Mouse (Mus musculus) hindbrain, postnatal 0 days (tissue): ENCODE measurements around the gene Tdrkh. TPM values are rescaled to one million over a fixed set of nuclear protein-coding genes. Genes with fewer than 3 reads are reported as not detected.
A peak's percentile ranks its signal among the peaks of the same experiment; 100 is the strongest.

Source experiments
- ATAC-seq: fragments of 200-750 bp; cut with Nextera tagmentation; 2 replicates; pipeline ENCODE4 v1.8.0; 2017; ENCODE audit warnings: mild to moderate bottlenecking, moderate TSS enrichment, moderate library complexity
- DNase-seq: peaks from one replicate; pipeline ENCODE4 v3.0.0-alpha.2; 2015; ENCODE audit warnings: low spot score
- H3K27ac ChIP-seq: fragments of 300-500 bp; sonication (generic); 2 replicates; pipeline ENCODE4 v1.5.1; 2014; ENCODE audit warnings: mild to moderate bottlenecking
- H3K27me3 ChIP-seq: fragments of 300-500 bp; sonication (generic); 2 replicates; pipeline ENCODE4 v1.6.1; 2014; ENCODE audit warnings: low read length, mixed read lengths; ENCODE audit not compliant: insufficient read depth
- H3K36me3 ChIP-seq: fragments of 300-500 bp; sonication (generic); 2 replicates; pipeline ENCODE4 v1.6.1; 2014; ENCODE audit warnings: low read length, mixed read lengths; ENCODE audit not compliant: insufficient read depth
- H3K4me1 ChIP-seq: fragments of 300-500 bp; sonication (generic); 2 replicates; pipeline ENCODE4 v1.6.1; 2014; ENCODE audit warnings: antibody characterized with exemption, low read length, mixed read lengths; ENCODE audit not compliant: insufficient read depth
- H3K4me2 ChIP-seq: fragments of 300-500 bp; sonication (generic); 2 replicates; pipeline ENCODE4 v1.6.1; 2014; ENCODE audit warnings: low read depth, mild to moderate bottlenecking, low read length, moderate library complexity, mixed read lengths
- H3K4me3 ChIP-seq: fragments of 300-500 bp; sonication (generic); 2 replicates; pipeline ENCODE4 v1.5.1; 2014; ENCODE audit warnings: low read length
- H3K9ac ChIP-seq: fragments of 300-500 bp; sonication (generic); replicated peaks from 2 replicates; pipeline ENCODE4 v1.6.1; 2014; ENCODE audit warnings: mild to moderate bottlenecking, low read length, moderate library complexity, mixed read lengths
- H3K9me3 ChIP-seq: fragments of 300-500 bp; sonication (generic); 2 replicates; pipeline ENCODE4 v1.6.1; 2016; ENCODE audit warnings: low read length, mixed read lengths
- CTCF ChIP-seq: IDR thresholded peaks from 2 replicates; pipeline ENCODE4 v1.5.1; 2016; ENCODE audit warnings: antibody characterized with exemption, control low read depth, low read depth
- WGBS: fragments of 180-500 bp; shearing (Covaris S2); extraction: QIAGEN DNeasy Blood & Tissue Kit; methylation state at CpG from one replicate; pipeline ENCODE4 v1.1.7; 2014; 5-methylcytosine and 5-hydroxymethylcytosine counted together
- polyA plus RNA-seq: library from polyadenylated mRNA; unstranded; fragments of >200 nt; fragmentation: Nextera tagmentation; extraction: Ambion mirVana; gene quantifications from 2 replicates; pipeline ENCODE4 v1.2.1, GENCODE M21; 2015
- total RNA-seq: library from RNA; depleted of rRNA; stranded (reverse); fragments of >200 nt; gene quantifications from 2 replicates; pipeline ENCODE4 v1.2.3, GENCODE M21; 2014

Gene Tdrkh
- total and polyA plus RNA-seq, 2 experiments from 2014 or later = 11.8 to 46.8 TPM

DNA sequence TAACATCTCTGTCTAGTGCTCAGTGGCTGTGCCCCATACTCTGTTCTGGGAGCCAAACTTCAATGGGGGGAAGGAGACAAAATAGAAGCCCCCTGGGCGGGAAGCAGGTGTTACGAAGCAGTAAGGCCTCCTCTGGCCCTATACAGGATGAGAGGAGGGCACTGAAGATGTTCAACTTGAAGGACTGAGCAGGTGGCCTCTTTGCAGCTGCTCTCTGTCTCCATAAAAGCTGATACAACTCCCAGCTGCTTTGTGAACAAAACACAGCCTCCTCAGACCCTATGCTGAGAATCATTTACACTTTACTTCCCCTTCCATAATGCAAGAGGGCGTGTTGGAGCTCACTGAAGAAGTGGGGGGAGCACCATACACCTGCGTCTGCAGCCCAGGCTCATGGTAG, 26.4 kb upstream of the Tdrkh start:
- H3K27me3 ChIP-seq = no peaks in the 10 kb centered on the region
- no peaks in the 10 kb centered on the region for H3K9me3 ChIP-seq
- no peak overlapping the region for H3K4me3 ChIP-seq
- H3K4me1 ChIP-seq = no peaks in the 10 kb centered on the region
- WGBS = 74% methylated on average over 4 of the region's 4 CpGs
- H3K4me2 ChIP-seq = no peak overlapping the region
- no peak for ATAC-seq
- H3K27ac ChIP-seq = no peak overlapping the region
- TF ChIP-seq CTCF = no peak
- DNase-seq = no peak
- H3K9ac ChIP-seq = no peak overlapping the region
- no peaks in the 10 kb centered on the region for H3K36me3 ChIP-seq

DNA sequence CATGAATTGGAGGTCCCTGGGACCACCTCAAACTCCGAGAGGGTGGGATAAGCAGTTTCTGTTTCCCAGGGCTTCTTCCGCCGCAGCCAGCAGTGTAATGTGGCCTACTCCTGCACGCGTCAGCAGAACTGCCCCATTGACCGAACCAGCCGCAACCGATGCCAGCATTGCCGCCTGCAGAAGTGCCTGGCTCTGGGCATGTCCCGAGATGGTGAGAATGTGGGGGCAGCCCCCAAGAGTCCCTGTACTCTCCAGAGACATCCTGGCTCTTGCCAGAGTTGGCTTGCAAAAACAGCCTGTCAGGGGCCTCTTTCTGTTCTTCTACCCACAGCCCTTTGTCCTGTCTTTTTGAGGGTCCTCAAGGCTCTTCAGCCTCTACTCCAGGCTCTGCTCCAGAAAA, 25.7 kb upstream of the Tdrkh start:
- TF ChIP-seq CTCF = no peak
- WGBS = 89% methylated on average over 10 of the region's 10 CpGs
- no peaks in the 10 kb centered on the region for H3K4me1 ChIP-seq
- no peak overlapping the region for H3K27ac ChIP-seq
- DNase-seq (no peak), ATAC-seq (no peak)
- H3K9me3 ChIP-seq = no peaks in the 10 kb centered on the region
- H3K27me3 ChIP-seq = no peaks in the 10 kb centered on the region
- H3K9ac ChIP-seq = no peak overlapping the region
- no peak overlapping the region for H3K4me3 ChIP-seq
- no peaks in the 10 kb centered on the region for H3K36me3 ChIP-seq
- no peak overlapping the region for H3K4me2 ChIP-seq

DNA sequence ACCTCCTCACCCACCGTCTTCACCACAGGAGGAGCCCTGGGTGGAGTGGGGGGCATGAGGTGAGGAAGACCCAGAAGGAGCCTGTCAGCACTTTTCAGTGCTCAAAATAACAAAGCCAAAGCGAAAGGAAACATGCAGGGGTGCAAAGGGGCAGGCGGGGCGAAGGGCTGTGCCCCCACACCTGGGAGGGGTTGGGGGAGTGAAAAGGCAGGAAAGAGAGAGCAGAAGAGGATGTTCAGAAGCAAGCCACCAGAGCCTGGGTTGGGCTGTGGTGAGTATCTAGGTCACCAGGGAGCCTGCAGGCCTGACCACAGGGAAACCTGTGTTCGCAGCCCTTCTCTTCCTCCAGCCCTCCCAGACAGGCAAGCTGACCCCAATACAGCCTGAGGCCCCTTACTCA, 25.0 kb upstream of the Tdrkh start:
- no peaks in the 10 kb centered on the region for H3K27me3 ChIP-seq
- no peaks in the 10 kb centered on the region for H3K4me1 ChIP-seq
- TF ChIP-seq CTCF = no peak
- H3K9me3 ChIP-seq = no peaks in the 10 kb centered on the region
- no peak overlapping the region for H3K4me2 ChIP-seq
- DNase-seq = no peak
- WGBS = 84% methylated on average over 5 of the region's 5 CpGs
- no peak for ATAC-seq
- H3K36me3 ChIP-seq = no peaks in the 10 kb centered on the region
- no peak overlapping the region for H3K4me3 ChIP-seq
- H3K9ac ChIP-seq = no peak overlapping the region
- no peak overlapping the region for H3K27ac ChIP-seq

DNA sequence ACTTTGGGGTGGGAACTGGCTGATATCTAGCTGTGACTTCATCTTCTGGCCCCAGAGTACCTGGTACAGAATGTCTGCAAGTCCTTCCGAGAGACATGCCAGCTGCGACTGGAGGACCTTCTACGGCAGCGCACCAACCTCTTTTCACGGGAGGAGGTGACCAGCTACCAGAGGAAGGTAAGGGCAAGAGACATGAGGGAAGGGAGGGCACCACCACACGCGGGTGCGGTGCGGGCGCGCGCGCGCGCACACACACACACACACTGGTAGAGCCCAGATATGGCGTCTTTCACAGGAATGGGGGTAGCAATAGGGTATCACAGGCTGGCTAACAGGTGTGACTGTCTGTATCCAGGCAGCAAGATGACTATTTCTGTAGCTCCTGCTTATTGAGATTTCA, 23.7 kb upstream of the Tdrkh start:
- Histone ChIP-seq H3K4me3 (no peak overlapping the region), H3K9ac (no peak overlapping the region), H3K27me3 (no peaks in the 10 kb centered on the region), H3K9me3 (no peaks in the 10 kb centered on the region), H3K4me2 (no peak overlapping the region), H3K27ac (no peak overlapping the region), H3K4me1 (no peaks in the 10 kb centered on the region), H3K36me3 (no peaks in the 10 kb centered on the region)
- no peak for ATAC-seq
- TF ChIP-seq CTCF = no peak
- WGBS = 97% methylated on average over 16 of the region's 16 CpGs
- DNase-seq = no peak

DNA sequence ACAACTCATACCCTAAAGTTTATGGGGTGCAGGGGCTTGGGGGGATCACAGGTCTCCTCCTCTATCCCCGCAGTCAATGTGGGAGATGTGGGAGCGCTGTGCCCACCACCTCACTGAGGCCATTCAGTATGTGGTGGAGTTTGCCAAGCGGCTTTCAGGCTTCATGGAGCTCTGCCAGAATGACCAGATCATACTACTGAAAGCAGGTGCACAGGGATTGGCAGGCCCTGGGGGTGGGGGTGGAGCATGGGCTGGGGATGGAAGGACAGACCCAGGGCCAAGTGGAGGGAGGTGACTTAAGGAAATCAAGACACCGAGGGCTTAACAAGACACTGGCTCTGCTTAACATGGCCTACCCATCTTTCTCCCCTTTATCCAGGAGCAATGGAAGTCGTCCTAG, 22.1 kb upstream of the Tdrkh start:
- TF ChIP-seq CTCF = no peak
- ATAC-seq (0 out of 2 replicates have a peak, but pooled peaks have one; percentile 5), DNase-seq (peak; percentile 58)
- H3K4me1 ChIP-seq = no peaks in the 10 kb centered on the region
- H3K9ac ChIP-seq = no peak overlapping the region
- no peaks in the 10 kb centered on the region for H3K9me3 ChIP-seq
- H3K36me3 ChIP-seq = no peaks in the 10 kb centered on the region
- H3K4me3 ChIP-seq = no peak overlapping the region
- no peaks in the 10 kb centered on the region for H3K27me3 ChIP-seq
- 58% methylated on average over 5 of the region's 5 CpGs for WGBS
- H3K27ac ChIP-seq = no peak overlapping the region
- H3K4me2 ChIP-seq = no peak overlapping the region

DNA sequence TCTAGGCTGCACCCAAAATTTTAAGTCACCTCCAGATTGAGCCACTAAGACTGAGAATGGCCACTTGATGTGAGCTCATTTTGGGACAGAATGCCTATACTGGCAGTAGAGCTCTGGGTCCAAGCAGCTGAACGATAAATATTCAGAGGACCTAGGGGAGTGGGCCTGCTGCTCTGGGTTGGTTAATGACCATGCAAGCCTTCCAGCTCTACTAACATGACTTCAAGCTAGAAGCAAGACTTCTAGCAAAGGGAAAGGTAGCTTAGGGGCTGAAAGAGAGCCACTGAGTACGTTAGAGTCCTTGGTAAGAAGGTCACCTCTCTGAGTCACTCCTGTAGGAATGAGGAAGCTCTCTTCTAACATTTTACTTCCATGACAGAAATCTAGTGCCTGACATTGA, 20.9 kb upstream of the Tdrkh start:
- H3K27ac ChIP-seq = no peak overlapping the region
- no peak overlapping the region for H3K4me3 ChIP-seq
- no peak for TF ChIP-seq CTCF
- H3K9me3 ChIP-seq = no peaks in the 10 kb centered on the region
- WGBS = 89% methylated on average over 2 of the region's 2 CpGs
- no peaks in the 10 kb centered on the region for H3K36me3 ChIP-seq
- no peak overlapping the region for H3K9ac ChIP-seq
- H3K4me2 ChIP-seq = no peak overlapping the region
- DNase-seq = no peak
- no peaks in the 10 kb centered on the region for H3K27me3 ChIP-seq
- no peak for ATAC-seq
- H3K4me1 ChIP-seq = no peaks in the 10 kb centered on the region

DNA sequence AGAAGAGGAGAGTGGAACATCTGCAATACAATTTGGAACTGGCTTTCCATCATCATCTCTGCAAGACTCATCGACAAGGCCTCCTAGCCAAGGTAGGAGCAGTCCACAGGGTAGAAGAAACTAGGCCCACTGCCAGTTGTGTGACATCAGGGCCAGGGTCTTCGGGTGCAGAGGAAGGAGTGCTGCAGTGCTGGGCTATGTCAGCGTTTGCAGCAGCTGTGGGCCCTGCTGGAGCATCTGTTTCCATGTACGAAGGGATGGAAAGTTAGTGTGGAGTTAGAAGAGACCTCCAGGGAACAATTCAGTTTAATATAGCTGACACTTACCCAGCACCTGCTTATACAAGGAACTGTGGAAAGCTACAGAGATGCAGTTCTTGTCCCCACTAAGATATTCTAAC, 20.0 kb upstream of the Tdrkh start:
- H3K9me3 ChIP-seq = no peaks in the 10 kb centered on the region
- H3K4me2 ChIP-seq = no peak overlapping the region
- H3K36me3 ChIP-seq = no peaks in the 10 kb centered on the region
- no peak overlapping the region for H3K4me3 ChIP-seq
- H3K27me3 ChIP-seq = no peaks in the 10 kb centered on the region
- no peaks in the 10 kb centered on the region for H3K4me1 ChIP-seq
- TF ChIP-seq CTCF = no peak
- H3K27ac ChIP-seq = no peak overlapping the region
- no peak overlapping the region for H3K9ac ChIP-seq
- peak; percentile 51; the same call in 1 of the 2 replicates for ATAC-seq
- no peak for DNase-seq
- WGBS = 61% methylated on average over 4 of the region's 4 CpGs
